Mouse (Mus musculus) small intestine, adult 2 months (tissue): Measurements from ENCODE around the gene Zfp704.

Experiments
- CTCF ChIP-seq: fragments of 200-500 bp; IDR thresholded peaks from 2 replicates; pipeline ENCODE4 v1.5.1; 2012; ENCODE audit warnings: low read depth, mild to moderate bottlenecking, control low read depth, inconsistent platforms, low read length, moderate library complexity, mixed read lengths; ENCODE audit not compliant: insufficient replicate concordance, insufficient read length; ENCODE audit errors: extremely low read depth
- POLR2A ChIP-seq: fragments of 200-500 bp; IDR thresholded peaks from 2 replicates; pipeline ENCODE4 v1.6.1; 2012; ENCODE audit warnings: low read depth, mild to moderate bottlenecking, control low read depth, inconsistent platforms, low read length, moderate library complexity

DNA sequence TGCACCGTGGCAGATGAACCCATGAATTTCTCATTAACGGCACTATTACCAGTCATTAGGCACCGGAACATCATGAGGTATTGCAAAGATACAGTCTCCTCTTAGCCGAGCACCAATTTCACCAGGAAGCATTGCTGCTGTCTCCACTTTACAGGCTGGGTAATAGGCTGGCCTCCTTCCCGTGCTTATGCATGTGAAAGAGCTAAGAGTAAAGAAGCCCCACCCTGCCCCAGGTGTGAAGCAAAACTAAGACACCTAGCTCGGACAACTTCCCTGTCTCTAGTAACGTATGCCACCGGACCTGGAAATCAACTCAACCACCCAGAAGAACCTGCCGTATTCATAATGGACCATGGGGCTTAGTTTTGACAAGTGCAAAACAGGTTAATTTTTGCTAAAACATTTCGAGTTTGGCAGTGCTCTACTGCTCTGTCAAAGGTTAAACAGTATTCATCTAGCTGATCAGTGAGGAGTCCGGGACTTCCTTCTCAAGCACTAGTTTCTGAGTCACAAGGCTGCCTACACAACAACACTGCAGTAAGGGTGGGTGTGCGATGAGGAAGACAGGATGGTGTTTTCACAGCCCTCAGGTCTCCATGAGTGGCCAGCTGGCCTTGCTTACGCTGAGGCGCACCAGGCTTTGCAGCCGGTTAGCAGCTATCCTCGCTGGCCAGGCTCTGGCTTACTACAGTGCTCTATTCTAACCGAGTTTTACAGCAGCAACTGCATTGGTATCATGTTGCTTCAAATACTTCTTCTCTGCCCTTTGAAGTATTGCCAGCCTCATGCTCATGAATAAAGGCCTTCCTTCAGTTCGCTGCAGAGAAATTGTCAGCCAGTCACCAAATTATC is 86.6 kb downstream of the Zfp704 start:
- TF ChIP-seq CTCF = no peak
- TF ChIP-seq POLR2A = no peak
